8 mouse cellular contexts compared by ENCODE assay signal in genomic region chr17:28575244-28576125, GRCm38 (mm10). TPM values are rescaled to one million over a fixed set of nuclear protein-coding genes. Genes with fewer than 3 reads are reported as not detected.
DNase-seq lines count a peak whose midpoint lies in the region; ATAC-seq lines count a peak whose summit lies in the region.

Lhfpl5 (plus strand) TSS chr17:28575641.

- no peaks in the 10 kb centered on the region for H3K9me3 ChIP-seq in forebrain, embryonic 12.5 days
- H3K9me3 ChIP-seq in intestine, embryonic 14.5 days (ENCODE audit: control insufficient read depth, low read length): no peaks in the 10 kb centered on the region
- H3K9me3 ChIP-seq in stomach, embryonic 16.5 days (replicated peaks; ENCODE audit: control insufficient read depth, low read length): no peaks in the 10 kb centered on the region

- peak; percentile 81 for ATAC-seq in forebrain, embryonic 12.5 days (ENCODE audit: low FRiP score)
- peak; percentile 70; the same call in 1 of the 2 replicates for ATAC-seq in intestine, embryonic 14.5 days (replicated peaks; ENCODE audit: low FRiP score, low TSS enrichment, low read depth)
- ATAC-seq in megakaryocyte progenitor cell, adult 5-6 weeks (replicated peaks; ENCODE audit: poor library complexity): peak; percentile 91
- peak; percentile 80; the same call in 1 of the 2 replicates for ATAC-seq in stomach, embryonic 16.5 days (ENCODE audit: insufficient read depth, low FRiP score)

- H3K9ac ChIP-seq in forebrain, embryonic 12.5 days: peak within 1 kb of the TSS; percentile 22; the same call in 1 of the 2 replicates
- no peak within 1 kb of the TSS for H3K9ac ChIP-seq in intestine, embryonic 14.5 days (ENCODE audit: low read length)
- H3K9ac ChIP-seq in stomach, embryonic 16.5 days (ENCODE audit: low read length): no peak within 1 kb of the TSS

- no peak within 1 kb of the TSS for H3K27ac ChIP-seq in forebrain, embryonic 12.5 days
- H3K27ac ChIP-seq in intestine, embryonic 14.5 days (ENCODE audit: low read depth): no peak within 1 kb of the TSS
- no peak within 1 kb of the TSS for H3K27ac ChIP-seq in stomach, embryonic 16.5 days (ENCODE audit: low read length)

- H3K4me2 ChIP-seq in forebrain, embryonic 12.5 days: peak within 1 kb of the TSS; percentile 68
- peak within 1 kb of the TSS; percentile 50 for H3K4me2 ChIP-seq in intestine, embryonic 14.5 days (ENCODE audit: low read length)
- peak within 1 kb of the TSS; percentile 44 for H3K4me2 ChIP-seq in stomach, embryonic 16.5 days (ENCODE audit: low read depth, low read length)

- H3K4me3 ChIP-seq in forebrain, embryonic 12.5 days (replicated peaks): peak within 1 kb of the TSS; percentile 38
- H3K4me3 ChIP-seq in intestine, embryonic 14.5 days (ENCODE audit: low read depth, low read length): peak within 1 kb of the TSS; percentile 23
- H3K4me3 ChIP-seq in stomach, embryonic 16.5 days (replicated peaks; ENCODE audit: low read length): peak within 1 kb of the TSS; percentile 20

- peaks cover 16% of the 10 kb centered on the region for H3K27me3 ChIP-seq in forebrain, embryonic 12.5 days
- no peaks in the 10 kb centered on the region for H3K27me3 ChIP-seq in intestine, embryonic 14.5 days (replicated peaks; ENCODE audit: control insufficient read depth, insufficient read depth, low read length)
- no peaks in the 10 kb centered on the region for H3K27me3 ChIP-seq in stomach, embryonic 16.5 days (ENCODE audit: control insufficient read depth, insufficient read depth, low read length)

- DNase-seq in right cerebral cortex, postnatal 4 days: peak; percentile 56
- DNase-seq in right cerebral cortex, adult 2 months (ENCODE audit: low spot score in 2 of 2): no peak
- peak; percentile 61 for DNase-seq in c-Kit-positive CD71-negative TER-119-negative erythroid progenitor cells, embryonic 14.5 days (ENCODE audit: low read depth)
- peak; percentile 89 for DNase-seq in intestine, embryonic 14.5 days (ENCODE audit: low spot score)
- no peak for DNase-seq in layer of hippocampus, postnatal 14 days (ENCODE audit: low spot score in 2 of 2)

- 16% methylated on average over 47 of the region's 50 CpGs for WGBS in forebrain, embryonic 12.5 days
- 15% methylated on average over 50 of the region's 50 CpGs for WGBS in intestine, embryonic 14.5 days
- WGBS in stomach, embryonic 16.5 days: 16% methylated on average over 45 of the region's 50 CpGs

- H3K36me3 ChIP-seq in forebrain, embryonic 12.5 days (replicated peaks): no peaks in the 10 kb centered on the region
- H3K36me3 ChIP-seq in intestine, embryonic 14.5 days (ENCODE audit: control insufficient read depth, insufficient read depth, low read length): no peaks in the 10 kb centered on the region
- no peaks in the 10 kb centered on the region for H3K36me3 ChIP-seq in stomach, embryonic 16.5 days (ENCODE audit: control insufficient read depth, insufficient read depth, low read length)

- H3K4me1 ChIP-seq in forebrain, embryonic 12.5 days: peaks cover 8% of the 10 kb centered on the region
- H3K4me1 ChIP-seq in intestine, embryonic 14.5 days (replicated peaks; ENCODE audit: control insufficient read depth, insufficient read depth, low read length): 0 out of 2 replicates have a peak, but pooled peaks cover 3% of the 10 kb centered on the region
- peaks cover 4% of the 10 kb centered on the region for H3K4me1 ChIP-seq in stomach, embryonic 16.5 days (ENCODE audit: control insufficient read depth, insufficient read depth, low read length)

RNA-seq across cellular contexts. Expression of gene Lhfpl5, which starts in this region (rescaled TPM):
- polyA plus RNA-seq in forebrain, embryonic 12.5 days (2016; fragmentation: Nextera tagmentation; extraction: Ambion mirVana): 1.3 and 1.5 TPM in 2 replicates
- 1.5 and 2.0 TPM in 2 replicates for polyA plus RNA-seq in intestine, embryonic 14.5 days (2014; fragmentation: Nextera tagmentation; extraction: Ambion mirVana)
- not detected in 2 replicates for total RNA-seq in megakaryocyte progenitor cell, adult 5-6 weeks (2015)
- not detected in 2 replicates for total RNA-seq in megakaryocyte progenitor cell, adult 5-6 weeks (2017)
- 0.82 and 0.87 TPM in 2 replicates for polyA plus RNA-seq in stomach, embryonic 16.5 days (2015; fragmentation: Nextera tagmentation; extraction: Ambion mirVana)
- total RNA-seq in layer of hippocampus, postnatal 14 days (2021): 1 to 10 TPM; 2.7 to 3.4 TPM

Comparison
In these comparisons a context has a peak if more than half of its experiments do, and no peak if none do; other contexts are left out.
1. DNase-seq: peak in right cerebral cortex, postnatal 4 days (single experiment), c-Kit-positive CD71-negative TER-119-negative erythroid progenitor cells, embryonic 14.5 days (single experiment) and intestine, embryonic 14.5 days (single experiment); none in right cerebral cortex, adult 2 months (0 of 2) and layer of hippocampus, postnatal 14 days (0 of 2).
2. Peak in ATAC-seq in megakaryocyte progenitor cell, adult 5-6 weeks; RNA of the gene not detected or under 1 TPM.
3. Peak in ATAC-seq, H3K4me3 ChIP-seq and H3K4me2 ChIP-seq in stomach, embryonic 16.5 days; RNA of the gene not detected or under 1 TPM.
4. Peak in every context shown above with its lines, with median percentiles within 50 percentile points of each other: ATAC-seq, H3K4me2 ChIP-seq and H3K4me3 ChIP-seq.